Mouse (Mus musculus): Measurements from ENCODE around the gene Hdgfl2. TPM values are rescaled to one million over a fixed set of nuclear protein-coding genes. Genes with fewer than 3 reads are reported as not detected.
A peak's percentile ranks its signal among the peaks of the same experiment; 100 is the strongest.

Gene Hdgfl2
- polyA plus RNA-seq, 1 experiment = 80.6 TPM

- no peaks in the 10 kb centered on the region for H3K27me3 ChIP-seq (ENCODE audit: control insufficient read depth, insufficient read depth, low read length)
- H3K4me1 ChIP-seq (replicated peaks; ENCODE audit: control insufficient read depth, insufficient read depth, low read length) = no peaks in the 10 kb centered on the region
- H3K36me3 ChIP-seq (ENCODE audit: control insufficient read depth, insufficient read depth, low read length) = no peaks in the 10 kb centered on the region
- DNase-seq = no peak
- no peak overlapping the region for H3K4me3 ChIP-seq (ENCODE audit: control insufficient read depth, insufficient read depth, low read length)
- TF ChIP-seq POLR2A (IDR thresholded peaks at IDR 0.05; ENCODE audit: control insufficient read depth, extremely low read depth, insufficient read depth, low read length, poor library complexity) = no peak
- TF ChIP-seq CTCF (IDR thresholded peaks at IDR 0.05; ENCODE audit: borderline replicate concordance, control insufficient read depth, extremely low read depth, insufficient read depth, low read length, poor library complexity) = no peak
- 85% methylated on average over 6 of the region's 6 CpGs for WGBS
- H3K27ac ChIP-seq (ENCODE audit: control insufficient read depth, insufficient read depth, low read length) = no peak overlapping the region
Observed at GRCm38 (mm10) chr17:56108334-56109044, 29.1 kb downstream of the Hdgfl2 start.

- no peaks in the 10 kb centered on the region for H3K36me3 ChIP-seq (ENCODE audit: control insufficient read depth, insufficient read depth, low read length)
- no peak within 1 kb of the TSS for H3K4me3 ChIP-seq (ENCODE audit: control insufficient read depth, insufficient read depth, low read length)
- DNase-seq = no peak
- H3K27ac ChIP-seq (ENCODE audit: control insufficient read depth, insufficient read depth, low read length) = no peak within 1 kb of the TSS
- no peak for TF ChIP-seq CTCF (IDR thresholded peaks at IDR 0.05; ENCODE audit: borderline replicate concordance, control insufficient read depth, extremely low read depth, insufficient read depth, low read length, poor library complexity)
- no peak for TF ChIP-seq POLR2A (IDR thresholded peaks at IDR 0.05; ENCODE audit: control insufficient read depth, extremely low read depth, insufficient read depth, low read length, poor library complexity)
- no peaks in the 10 kb centered on the region for H3K4me1 ChIP-seq (replicated peaks; ENCODE audit: control insufficient read depth, insufficient read depth, low read length)
- H3K27me3 ChIP-seq (ENCODE audit: control insufficient read depth, insufficient read depth, low read length) = no peaks in the 10 kb centered on the region
- WGBS = 91% methylated on average over 10 of the region's 10 CpGs
Observed at GRCm38 (mm10) chr17:56109219-56110051, 30.0 kb downstream of the Hdgfl2 start, which contains the start of gene Plin4. Plin4 (minus strand) TSS chr17:56109803.

- H3K27me3 ChIP-seq (ENCODE audit: control insufficient read depth, insufficient read depth, low read length) = no peaks in the 10 kb centered on the region
- H3K27ac ChIP-seq (ENCODE audit: control insufficient read depth, insufficient read depth, low read length) = no peak overlapping the region
- 88% methylated on average over 4 of the region's 4 CpGs for WGBS
- TF ChIP-seq CTCF (IDR thresholded peaks at IDR 0.05; ENCODE audit: borderline replicate concordance, control insufficient read depth, extremely low read depth, insufficient read depth, low read length, poor library complexity) = no peak
- TF ChIP-seq POLR2A (IDR thresholded peaks at IDR 0.05; ENCODE audit: control insufficient read depth, extremely low read depth, insufficient read depth, low read length, poor library complexity) = no peak
- no peaks in the 10 kb centered on the region for H3K36me3 ChIP-seq (ENCODE audit: control insufficient read depth, insufficient read depth, low read length)
- no peak for DNase-seq
- H3K4me3 ChIP-seq (ENCODE audit: control insufficient read depth, insufficient read depth, low read length) = no peak overlapping the region
- no peaks in the 10 kb centered on the region for H3K4me1 ChIP-seq (replicated peaks; ENCODE audit: control insufficient read depth, insufficient read depth, low read length)
Observed at GRCm38 (mm10) chr17:56110571-56110970, 31.1 kb downstream of the Hdgfl2 start.

- Histone ChIP-seq H3K36me3 (ENCODE audit: control insufficient read depth, insufficient read depth, low read length) (no peaks in the 10 kb centered on the region), H3K27me3 (ENCODE audit: control insufficient read depth, insufficient read depth, low read length) (no peaks in the 10 kb centered on the region), H3K4me3 (ENCODE audit: control insufficient read depth, insufficient read depth, low read length) (no peak overlapping the region), H3K4me1 (replicated peaks; ENCODE audit: control insufficient read depth, insufficient read depth, low read length) (no peaks in the 10 kb centered on the region), H3K27ac (ENCODE audit: control insufficient read depth, insufficient read depth, low read length) (no peak overlapping the region)
- DNase-seq = no peak
- WGBS = 79% methylated on average over 1 of the region's 1 CpGs
- TF ChIP-seq CTCF (IDR thresholded peaks at IDR 0.05; ENCODE audit: borderline replicate concordance, control insufficient read depth, extremely low read depth, insufficient read depth, low read length, poor library complexity) (no peak), POLR2A (IDR thresholded peaks at IDR 0.05; ENCODE audit: control insufficient read depth, extremely low read depth, insufficient read depth, low read length, poor library complexity) (no peak)
Observed at GRCm38 (mm10) chr17:56111021-56111420, 31.6 kb downstream of the Hdgfl2 start.

DNA sequence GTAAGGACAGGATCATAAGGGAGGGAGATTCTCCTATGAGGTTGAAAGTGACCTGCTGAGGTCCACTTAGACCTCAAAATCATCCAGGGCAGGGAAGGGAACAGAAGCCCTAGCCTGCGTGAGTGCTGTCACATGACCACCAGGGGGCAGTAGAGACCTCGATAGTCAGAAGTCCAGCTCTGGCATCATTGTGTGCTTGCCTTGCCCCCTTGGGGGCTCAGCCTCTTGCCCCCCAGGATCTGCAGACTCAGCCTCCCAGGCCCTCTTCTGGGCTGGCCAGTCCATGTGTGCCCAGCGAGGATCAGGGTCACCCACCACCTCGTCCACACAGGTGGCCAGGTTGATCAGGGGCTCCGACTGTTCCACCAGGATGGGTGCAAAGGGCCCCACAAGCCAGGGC is 32.4 kb downstream of the Hdgfl2 start:
- WGBS = 63% methylated on average over 5 of the region's 5 CpGs
- Histone ChIP-seq H3K4me1 (replicated peaks; ENCODE audit: control insufficient read depth, insufficient read depth, low read length) (no peaks in the 10 kb centered on the region), H3K4me3 (ENCODE audit: control insufficient read depth, insufficient read depth, low read length) (no peak overlapping the region), H3K27ac (ENCODE audit: control insufficient read depth, insufficient read depth, low read length) (no peak overlapping the region), H3K36me3 (ENCODE audit: control insufficient read depth, insufficient read depth, low read length) (no peaks in the 10 kb centered on the region), H3K27me3 (ENCODE audit: control insufficient read depth, insufficient read depth, low read length) (no peaks in the 10 kb centered on the region)
- peak; percentile 62 for DNase-seq
- TF ChIP-seq POLR2A (IDR thresholded peaks at IDR 0.05; ENCODE audit: control insufficient read depth, extremely low read depth, insufficient read depth, low read length, poor library complexity) (no peak), CTCF (IDR thresholded peaks at IDR 0.05; ENCODE audit: borderline replicate concordance, control insufficient read depth, extremely low read depth, insufficient read depth, low read length, poor library complexity) (peak; percentile 86; the same call in 1 of the 2 replicates)

DNA sequence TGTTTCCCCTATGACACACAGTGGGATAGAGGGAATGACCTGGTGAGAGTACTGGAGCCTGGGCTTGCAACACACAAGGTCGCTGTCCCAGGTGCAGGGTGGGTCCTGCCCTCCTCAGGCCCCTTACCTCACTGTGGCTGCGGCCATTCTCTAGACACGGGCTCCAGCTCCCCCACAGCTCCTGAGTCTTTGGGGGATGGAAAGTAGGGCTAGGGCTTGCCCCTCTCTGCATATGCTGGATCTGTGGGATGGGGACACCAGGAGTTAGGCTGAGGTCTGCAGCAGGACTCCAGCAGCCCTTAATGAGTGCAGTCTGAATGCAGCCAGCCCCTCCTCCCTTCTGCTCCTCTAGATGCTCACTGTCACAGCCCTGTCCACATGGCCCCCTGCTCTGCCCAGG is 33.3 kb downstream of the Hdgfl2 start:
- no peak overlapping the region for H3K27ac ChIP-seq (ENCODE audit: control insufficient read depth, insufficient read depth, low read length)
- no peak overlapping the region for H3K4me3 ChIP-seq (ENCODE audit: control insufficient read depth, insufficient read depth, low read length)
- no peaks in the 10 kb centered on the region; the same call in 1 of the 2 replicates for H3K27me3 ChIP-seq (ENCODE audit: control insufficient read depth, insufficient read depth, low read length)
- DNase-seq = no peak
- no peaks in the 10 kb centered on the region; the same call in 1 of the 2 replicates for H3K4me1 ChIP-seq (replicated peaks; ENCODE audit: control insufficient read depth, insufficient read depth, low read length)
- H3K36me3 ChIP-seq (ENCODE audit: control insufficient read depth, insufficient read depth, low read length) = no peaks in the 10 kb centered on the region
- TF ChIP-seq CTCF (IDR thresholded peaks at IDR 0.05; ENCODE audit: borderline replicate concordance, control insufficient read depth, extremely low read depth, insufficient read depth, low read length, poor library complexity) = no peak
- TF ChIP-seq POLR2A (IDR thresholded peaks at IDR 0.05; ENCODE audit: control insufficient read depth, extremely low read depth, insufficient read depth, low read length, poor library complexity) = no peak
- WGBS = 90% methylated on average over 3 of the region's 3 CpGs

All from thymus, adult 2 months (tissue).